Mouse (Mus musculus): ENCODE results near the gene Tnfrsf25.

- no peak for TF ChIP-seq CTCF (IDR thresholded peaks at IDR 0.05)
- no peak for TF ChIP-seq EP300 (IDR thresholded peaks at IDR 0.05)
Observed at GRCm38 (mm10) chr4:152100541-152100940, 15.2 kb upstream of the Tnfrsf25 start.
